Mouse (Mus musculus): ENCODE data around the gene Olfr322.
"Not testable (repeated sequence)": the region's sequence is repeated elsewhere in the genome, so short reads cannot be mapped to it uniquely, and the experiment has no call there.

The Olfr322 gene

DNA sequence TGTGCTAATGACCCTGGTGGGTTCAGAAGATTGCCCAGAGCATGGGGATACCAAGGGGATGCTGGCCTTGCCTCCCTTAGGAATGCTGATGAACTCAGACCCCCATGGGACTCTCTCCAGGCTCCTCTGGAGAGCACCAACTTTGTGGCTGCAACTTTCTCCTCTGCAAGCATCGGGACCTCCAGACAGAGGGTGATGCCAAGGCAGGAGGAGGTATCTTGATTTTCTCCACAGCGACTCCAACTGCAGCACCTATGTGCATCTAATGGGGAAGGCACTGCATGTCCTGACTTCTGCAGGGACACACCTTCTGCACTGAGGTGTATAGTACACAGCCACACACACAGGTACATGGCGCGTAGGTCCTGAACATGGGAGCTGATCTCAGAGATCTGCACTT is at the start of gene Olfr322:
Olfr322 (plus strand) TSS at position 187 of the 400 bp plus-strand sequence.
- DNase-seq (ENCODE audit: low spot score): no peak

DNA sequence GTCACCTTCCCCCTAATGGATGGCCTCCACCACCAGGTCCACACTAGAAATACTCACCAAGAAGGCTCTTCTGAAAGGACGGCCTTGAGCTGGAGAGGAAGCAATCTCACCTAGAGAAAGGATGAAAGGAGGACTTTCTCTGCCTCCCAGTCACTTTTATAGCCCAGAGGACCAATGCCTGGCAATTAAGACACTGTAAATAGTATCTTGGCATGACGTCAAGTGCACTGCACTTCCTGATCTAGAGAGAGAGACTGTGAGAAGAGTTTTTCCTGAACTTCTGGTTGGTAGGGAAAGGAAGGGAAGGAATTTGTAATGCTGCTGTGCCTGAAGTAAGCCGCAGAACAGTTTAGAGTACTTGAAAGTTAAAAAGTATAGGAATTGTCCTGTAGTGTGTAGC is 45.2 kb upstream of the Olfr322 start:
- DNase-seq (ENCODE audit: low spot score): no peak

DNA sequence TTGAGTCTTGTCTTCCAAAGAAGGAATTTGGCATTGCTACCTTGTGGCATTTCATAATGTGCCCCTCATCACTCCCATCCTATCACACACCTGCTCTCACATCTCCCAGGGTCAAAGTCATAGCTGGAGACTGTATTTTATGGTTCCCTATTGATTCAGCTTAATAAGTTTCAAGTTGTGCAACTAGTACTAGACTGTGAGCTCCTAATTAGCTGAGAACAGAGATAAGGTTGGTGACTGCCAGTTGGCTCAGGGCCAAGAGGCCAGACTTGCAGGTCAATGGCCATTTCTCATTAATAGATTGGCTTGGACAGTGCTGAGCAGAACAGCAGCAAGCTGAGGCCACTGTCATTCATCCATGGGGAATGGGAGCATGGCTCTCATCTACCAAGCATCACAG is 44.1 kb upstream of the Olfr322 start:
- DNase-seq (ENCODE audit: low spot score): no peak

DNA sequence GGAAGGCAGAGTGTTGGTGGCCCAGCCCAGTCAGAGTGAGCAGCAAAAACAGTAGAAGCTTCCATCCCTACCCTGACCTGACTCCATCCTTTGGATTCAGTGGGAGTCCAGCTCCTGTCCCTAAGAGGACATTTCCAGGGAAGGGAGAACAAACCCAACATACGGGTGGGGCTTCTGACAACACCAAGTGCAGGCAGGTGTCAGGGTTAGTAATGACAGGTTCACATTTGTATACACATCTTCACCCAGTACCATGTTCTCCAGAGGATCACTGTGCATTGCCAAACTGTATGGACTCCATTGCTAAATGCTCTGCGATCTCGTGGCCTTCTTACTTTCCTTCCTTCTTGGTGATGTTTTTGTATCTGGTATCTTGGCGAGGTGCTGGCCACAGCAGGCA is 42.6 kb upstream of the Olfr322 start, which contains the start of gene 2210407C18Rik:
2210407C18Rik (minus strand) TSS at position 101 of the 400 bp plus-strand sequence.
- DNase-seq (ENCODE audit: low spot score): no peak

DNA sequence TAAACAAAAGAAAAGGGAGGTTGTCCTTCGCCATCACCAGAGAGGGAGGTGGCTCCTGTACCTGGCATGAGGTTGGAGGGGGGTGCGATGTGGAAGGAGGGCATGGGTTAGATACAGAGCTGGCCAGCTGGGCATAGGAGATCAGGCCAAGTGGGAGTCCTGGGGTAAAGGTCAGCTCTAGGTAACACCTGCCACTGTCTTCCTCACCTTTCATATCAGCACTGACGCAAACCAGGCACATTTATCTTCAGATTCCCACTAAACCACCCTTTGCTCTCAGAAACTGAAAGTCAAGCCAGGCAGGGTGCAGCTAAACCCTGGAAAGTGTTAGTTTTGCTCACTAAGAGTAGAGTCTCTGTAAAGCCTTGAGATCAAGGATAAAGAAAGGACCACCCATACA is 40.2 kb upstream of the Olfr322 start:
- DNase-seq (ENCODE audit: low spot score): no peak

DNA sequence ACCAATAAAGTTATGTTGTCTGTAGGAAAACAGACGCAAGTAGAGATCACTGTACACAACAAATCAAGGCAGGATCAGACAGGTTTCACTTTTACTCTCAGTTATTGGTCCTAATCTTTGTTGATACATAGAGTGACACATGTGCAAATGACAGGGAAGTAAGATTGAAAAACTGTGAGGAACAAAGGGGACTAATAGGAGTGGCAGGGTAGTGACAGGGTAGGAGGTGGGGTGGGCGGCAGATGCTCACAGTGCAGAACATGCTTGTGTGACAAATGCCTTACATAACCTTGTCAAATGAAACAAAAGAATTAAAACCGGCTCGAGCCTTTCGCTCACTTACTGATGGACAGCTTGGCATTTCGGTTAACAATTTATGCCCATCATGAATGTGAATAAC is 39.8 kb upstream of the Olfr322 start:
- no peak for DNase-seq (ENCODE audit: low spot score)

DNA sequence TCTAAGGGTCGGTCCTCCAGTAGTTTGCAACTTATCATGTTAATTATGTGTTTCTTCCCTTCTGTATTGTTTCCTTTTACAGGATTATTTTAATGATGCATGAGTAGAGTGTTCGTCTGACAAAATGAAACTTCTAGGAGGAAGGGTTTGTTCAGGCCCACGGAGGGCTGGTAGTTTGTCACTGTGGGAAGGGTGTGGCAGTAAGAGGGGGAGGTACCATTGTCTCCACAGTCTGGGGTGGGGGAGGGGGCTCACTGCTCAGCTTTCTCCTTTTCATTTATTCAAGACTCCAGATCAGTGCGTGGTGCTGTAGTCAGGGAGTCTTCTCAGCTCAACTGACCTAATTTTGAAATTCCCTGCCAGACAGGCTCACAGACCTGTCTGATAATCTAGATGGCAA is 32.4 kb upstream of the Olfr322 start:
- DNase-seq (ENCODE audit: low spot score): no peak

DNA sequence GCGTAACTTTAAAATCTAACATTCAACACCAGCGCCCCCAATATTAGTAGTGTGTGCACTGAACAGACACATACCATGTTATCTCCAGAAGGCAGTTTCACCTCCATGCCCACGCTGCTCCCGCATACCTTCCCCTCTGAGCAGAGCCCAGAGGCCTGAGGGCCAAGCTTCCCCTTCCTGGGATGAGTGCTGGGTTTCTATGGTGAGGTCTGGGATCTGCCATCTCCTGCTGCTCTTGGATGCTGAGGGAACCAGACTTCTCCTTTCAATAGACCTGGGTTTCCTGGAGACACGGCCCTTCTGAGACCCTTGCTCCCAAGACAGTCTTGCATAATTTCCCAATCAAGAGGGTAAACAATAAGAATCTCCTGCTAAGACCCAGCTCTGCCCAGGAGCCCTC is 28.2 kb upstream of the Olfr322 start, which contains the start of gene Olfr323:
Olfr323 (minus strand) TSS at position 101 of the 400 bp plus-strand sequence.
- no peak for DNase-seq (ENCODE audit: low spot score)

DNA sequence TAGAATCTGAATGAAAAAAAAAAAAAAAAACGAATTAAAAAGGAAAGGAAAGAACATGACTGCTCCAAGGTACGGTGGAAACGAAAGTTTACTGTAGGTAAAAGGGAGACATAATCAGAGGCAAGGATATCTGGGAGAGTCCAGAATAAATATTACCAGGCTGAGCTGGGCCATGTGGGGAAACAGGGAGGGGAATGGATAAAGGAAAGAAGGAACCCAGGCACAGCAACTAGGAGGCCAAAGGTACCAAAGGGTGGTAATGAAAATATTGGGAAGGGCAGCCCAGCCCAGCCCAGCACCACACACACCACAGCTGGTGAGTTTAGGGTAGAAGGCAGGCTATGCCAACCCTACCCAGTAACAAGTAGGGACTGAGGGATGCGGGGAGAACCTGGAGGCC is 23.7 kb upstream of the Olfr322 start:
- DNase-seq (ENCODE audit: low spot score): no peak

DNA sequence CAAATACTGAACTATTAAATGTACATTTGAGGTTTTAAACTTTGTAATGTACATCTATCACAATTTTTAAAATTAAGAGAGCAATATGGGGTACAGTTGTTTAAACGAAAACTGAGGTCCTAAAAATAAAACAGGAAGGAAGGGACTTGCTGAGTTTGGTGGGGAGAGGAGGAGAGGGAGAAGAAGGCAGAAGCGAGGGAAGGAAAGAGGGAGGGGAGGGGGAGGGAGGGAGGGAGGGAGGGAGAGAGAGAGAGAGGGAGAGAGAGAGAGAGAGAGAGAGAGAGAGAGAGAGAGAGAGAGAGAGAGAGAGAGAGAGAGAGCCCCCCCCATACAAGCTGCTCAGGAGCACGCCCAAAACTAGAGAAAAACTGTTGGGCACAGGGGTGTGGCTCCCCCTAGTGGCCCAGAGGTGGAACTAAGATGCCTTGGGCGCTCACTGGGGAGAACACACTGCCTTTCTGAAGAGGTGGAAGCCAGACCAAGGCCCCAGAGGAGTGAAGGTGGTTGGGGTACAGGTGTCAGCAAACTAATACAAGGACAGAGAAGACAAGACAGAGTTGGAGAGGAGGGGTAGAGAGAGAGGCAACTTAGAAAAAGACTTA is 22.1 kb upstream of the Olfr322 start:
- peak; percentile 14 for DNase-seq (ENCODE audit: low spot score)

DNA sequence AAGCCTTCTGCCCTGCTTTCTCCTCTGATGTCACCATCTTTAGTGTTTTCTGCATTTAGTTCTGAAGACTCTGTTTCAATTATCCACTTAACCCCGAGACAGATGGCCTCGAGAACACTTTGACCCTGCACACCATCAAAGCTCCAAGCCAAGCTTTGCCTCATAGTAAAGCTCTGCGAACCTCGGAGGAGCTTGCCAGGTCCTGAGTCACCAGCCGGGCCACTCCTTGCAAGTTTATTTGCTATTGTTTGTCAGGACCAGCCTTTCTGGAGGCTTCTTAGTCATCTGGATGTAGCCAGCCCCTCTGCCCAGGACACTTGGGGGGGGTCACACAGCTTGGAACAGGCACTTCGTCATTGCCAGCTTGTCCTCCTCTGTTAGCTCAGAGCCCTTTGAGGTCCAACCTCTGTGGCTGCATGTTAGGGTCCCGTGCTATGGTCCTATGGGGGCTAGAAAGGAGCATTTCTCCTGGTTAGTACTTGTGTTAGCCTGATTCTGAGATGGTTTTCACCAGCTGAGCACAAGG is 20.3 kb upstream of the Olfr322 start:
- peak; percentile 26 for DNase-seq (ENCODE audit: low spot score)

DNA sequence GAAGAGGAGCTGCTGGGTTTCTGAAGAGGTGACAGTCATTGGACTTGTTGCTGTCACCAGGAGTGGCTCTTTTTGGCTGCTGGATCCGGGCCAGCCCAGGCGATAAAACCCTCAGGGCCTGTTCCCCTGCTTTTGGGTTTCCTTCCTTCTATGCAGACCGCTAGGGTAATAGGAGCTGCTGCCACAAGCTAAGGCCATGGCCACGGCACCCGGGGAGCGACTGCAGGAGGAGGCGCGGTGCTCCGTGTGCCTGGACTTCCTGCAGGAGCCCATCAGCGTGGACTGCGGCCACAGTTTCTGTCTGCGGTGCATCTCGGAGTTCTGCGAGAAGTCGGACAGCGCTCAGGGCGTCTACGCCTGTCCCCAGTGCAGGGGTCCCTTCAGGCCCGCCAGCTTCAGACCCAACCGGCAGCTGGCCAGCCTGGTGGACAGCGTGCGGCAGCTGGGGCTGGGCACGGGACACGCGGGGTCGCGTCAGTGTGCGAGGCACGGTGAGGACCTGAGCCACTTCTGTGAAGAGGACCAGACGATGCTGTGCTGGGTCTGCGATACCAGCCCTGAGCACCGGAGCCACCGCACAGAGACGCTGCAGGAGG is 18.2 kb upstream of the Olfr322 start, which contains the start of gene Trim58:
Trim58 (plus strand) TSS at position 194 of the 596 bp plus-strand sequence.
- DNase-seq (ENCODE audit: low spot score): no peak

DNA sequence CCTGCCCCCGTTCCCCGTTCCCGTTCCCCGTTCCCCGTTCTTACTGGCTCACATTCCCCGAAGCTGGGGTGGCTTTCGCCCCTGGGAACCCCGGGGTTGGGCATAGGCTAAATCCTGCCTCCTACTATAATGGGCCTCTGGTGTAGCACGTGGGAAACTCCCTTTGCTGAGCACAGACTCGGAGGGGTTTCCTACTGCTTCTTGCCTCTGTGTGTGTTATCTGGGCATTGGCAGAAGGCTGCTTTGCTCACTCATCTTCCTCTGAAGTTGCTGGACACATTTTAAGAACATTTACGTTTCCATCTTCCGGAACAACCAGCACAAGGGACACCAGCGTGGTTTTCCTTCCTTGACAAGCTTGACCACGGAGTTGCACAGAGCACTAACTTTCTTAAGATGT is 17.5 kb upstream of the Olfr322 start:
- DNase-seq (ENCODE audit: low spot score): no peak

DNA sequence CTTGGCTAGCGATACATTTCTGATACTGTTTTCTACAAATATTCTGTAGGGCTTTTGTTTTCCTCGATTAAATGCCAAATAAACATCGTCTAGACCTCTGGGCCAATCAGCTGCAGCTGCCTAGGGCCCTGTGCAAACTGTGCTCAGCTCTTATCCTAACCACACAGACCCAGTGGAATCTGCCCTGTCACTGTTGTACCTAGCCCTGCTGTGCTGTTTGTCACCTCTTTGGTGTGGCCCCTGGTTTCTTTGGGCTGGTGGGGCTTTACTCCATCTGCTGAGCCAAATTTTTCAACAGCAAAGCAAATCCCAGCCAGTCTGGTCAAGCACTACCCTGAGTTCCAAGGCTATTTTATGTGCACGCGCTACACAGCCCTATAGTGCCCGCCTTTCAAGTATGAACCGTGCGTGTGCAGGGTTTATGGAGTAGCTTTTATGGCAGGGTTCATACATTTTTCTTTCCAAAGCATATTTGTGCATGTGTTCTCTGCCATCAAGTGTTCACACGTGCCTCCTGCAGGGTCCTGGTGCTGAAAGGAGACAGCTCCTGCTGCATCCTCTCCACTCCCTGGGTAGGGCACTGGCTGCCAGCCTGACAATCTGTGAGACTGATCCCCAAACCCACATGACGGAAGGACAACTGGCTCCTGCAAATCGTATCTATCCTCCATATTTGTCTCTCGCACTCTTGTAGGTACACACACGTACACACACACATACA is 16.8 kb upstream of the Olfr322 start:
- DNase-seq (ENCODE audit: low spot score): no peak

DNA sequence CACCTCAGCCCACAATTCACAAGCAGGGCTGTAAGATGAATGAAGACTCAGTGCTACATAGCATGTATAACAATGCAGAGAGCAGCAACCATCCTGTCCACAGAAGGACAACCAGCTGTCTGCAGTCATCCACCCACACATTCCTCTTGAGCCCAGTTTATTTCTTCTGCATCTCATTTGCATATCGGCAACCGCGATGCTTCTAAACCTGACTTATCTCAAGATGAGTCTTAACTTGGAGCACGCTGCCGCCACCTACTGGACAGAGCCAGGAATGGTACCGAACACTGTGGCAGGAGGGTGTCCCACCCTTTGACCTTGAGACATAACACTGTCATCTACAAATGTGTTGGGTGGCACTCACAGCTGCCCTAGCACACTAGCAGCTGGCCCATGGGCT is 15.2 kb upstream of the Olfr322 start:
- no peak for DNase-seq (ENCODE audit: low spot score)

DNA sequence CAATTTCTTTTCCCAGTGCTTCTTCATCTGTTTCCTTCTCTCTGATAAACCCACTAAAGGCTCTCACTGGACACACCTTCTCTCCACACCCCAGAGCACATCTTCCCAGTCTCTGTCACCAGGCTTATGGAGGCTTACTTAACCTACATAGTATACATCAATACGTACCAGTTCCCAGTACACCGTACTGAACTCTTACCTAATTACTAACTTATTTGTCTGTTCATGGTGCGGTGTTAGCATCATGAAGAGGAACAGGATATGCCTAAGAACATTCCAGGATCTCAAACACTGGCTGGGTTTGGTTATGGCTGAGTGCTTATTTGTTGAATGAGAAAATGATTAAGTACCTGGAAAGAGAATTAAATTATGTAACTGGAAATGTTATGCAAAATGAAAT is 3.4 kb upstream of the Olfr322 start:
- no peak for DNase-seq (ENCODE audit: low spot score)

DNA sequence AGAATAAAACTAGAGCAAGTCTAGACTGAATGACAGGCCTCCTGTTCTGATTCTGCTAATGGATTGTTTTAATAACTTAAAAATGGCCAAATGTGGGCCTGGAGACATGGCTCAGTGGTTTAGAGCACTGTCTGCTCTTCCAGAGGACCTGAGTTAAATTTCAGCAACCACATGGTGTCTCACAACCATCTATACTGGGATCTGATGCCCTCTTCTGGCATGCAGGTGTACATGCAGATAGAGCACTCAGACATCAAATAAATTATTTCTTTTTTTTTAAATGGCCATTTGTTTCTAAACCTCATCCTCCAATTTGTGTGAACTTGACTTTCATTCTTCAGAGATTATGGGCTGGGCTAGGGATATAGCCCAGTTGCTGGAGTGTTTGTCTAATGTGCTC is 10.7 kb downstream of the Olfr322 start:
- DNase-seq (ENCODE audit: low spot score): no peak

DNA sequence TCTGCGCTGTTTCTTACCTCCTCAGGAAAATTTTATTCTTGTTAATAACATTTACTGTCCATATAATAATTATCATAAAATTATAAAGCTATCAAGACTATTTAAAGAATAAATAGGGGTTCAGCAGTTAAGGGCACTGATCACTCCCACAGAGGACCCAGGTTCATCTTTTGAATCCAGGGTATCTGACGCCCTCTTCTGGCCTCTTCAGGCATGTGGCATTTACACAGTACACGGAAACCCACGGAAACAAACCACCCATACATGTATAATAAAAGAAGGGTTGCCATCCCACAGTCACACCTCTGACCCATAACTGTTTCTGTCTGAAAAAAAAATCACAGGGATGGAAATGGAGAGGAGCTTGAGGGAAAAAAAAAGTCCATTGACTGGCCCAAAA is 13.2 kb downstream of the Olfr322 start:
- DNase-seq (ENCODE audit: low spot score): no peak

DNA sequence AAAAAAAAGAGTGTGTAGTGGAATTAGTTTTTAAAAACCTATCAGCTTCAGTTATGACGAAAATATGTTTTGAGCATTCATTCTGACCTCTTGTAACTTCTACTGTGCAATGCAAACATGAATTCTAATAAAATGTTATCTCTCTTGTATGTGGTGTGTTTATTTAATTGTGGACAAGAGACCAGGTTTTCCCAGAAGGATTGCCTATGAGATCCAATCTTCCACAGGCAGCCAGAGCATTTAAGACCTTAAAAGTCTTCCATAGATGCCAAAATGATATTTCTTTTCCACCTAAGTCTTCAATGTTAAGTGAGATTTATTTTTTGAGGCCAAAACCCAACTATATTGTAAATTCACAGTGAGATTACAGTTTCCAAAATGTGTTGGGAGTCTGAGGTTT is 22.2 kb downstream of the Olfr322 start, which contains the start of gene Olfr320:
Olfr320 (plus strand) TSS at position 301 of the 400 bp plus-strand sequence.
- DNase-seq (ENCODE audit: low spot score): no peak

DNA sequence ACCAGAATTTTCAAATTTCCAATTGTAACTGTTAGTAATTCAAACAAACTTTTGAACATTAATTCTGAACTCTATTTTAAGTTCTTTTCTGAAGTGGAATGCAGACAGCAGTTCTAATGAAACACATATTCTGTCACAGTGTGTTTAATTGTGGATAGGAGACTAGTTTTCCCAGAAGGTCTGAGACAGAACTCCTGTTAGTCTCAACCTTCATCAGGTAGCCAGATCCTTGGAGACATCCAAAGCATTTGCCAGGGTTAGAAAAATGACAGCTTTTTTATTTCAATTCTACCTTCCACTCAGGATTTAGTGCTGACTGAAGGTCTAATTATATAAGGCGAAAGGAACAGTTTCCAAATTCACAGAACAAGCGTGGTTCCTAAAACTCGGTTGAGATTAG is 40.3 kb downstream of the Olfr322 start, which contains the start of gene Olfr319:
Olfr319 (plus strand) TSS at position 301 of the 400 bp plus-strand sequence.
- DNase-seq (ENCODE audit: low spot score): no peak

DNA sequence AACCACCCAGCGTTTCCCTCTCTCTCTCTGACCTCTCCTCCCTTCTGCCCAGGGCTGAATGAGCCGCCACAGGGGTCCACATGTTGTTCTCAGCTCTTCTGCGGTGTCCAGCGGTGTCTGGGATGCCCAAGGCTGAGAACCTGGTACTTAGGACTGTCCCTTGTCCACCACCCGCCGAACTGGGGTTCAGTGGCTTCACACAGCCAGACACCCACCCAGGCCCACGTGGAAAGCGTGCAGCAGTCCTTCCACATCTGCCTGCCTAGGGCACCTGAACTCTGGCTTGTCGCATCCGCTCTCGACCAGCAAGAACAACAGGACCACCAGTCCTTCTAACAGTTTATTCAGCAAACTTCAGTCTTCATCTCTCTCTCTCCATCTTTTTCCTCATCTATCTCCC is 50.5 kb downstream of the Olfr322 start:
- DNase-seq (ENCODE audit: low spot score): no peak

DNA sequence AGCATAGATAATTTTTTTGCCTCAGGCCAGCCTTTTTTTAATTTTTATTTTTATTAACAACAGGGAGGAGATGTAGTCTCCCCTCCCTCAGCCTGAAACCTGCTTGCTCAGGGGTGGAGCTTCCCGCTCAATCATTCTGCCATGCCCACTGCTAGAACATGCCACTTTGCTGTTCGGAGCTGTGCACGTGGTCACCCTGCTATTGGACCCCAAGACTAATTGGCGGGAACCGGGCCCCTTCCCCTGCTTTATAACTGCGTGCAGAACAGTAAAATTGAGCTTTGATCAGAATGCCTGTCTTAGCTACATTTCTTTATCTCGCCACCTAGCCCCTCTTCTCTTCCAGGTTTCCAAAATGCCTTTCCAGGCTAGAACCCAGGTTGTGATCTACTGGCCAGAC is 59.1 kb downstream of the Olfr322 start:
- not testable (repeated sequence) for DNase-seq (ENCODE audit: low spot score)
